Mouse (Mus musculus): ENCODE results near the gene Ovol1. TPM values are rescaled to one million over a fixed set of nuclear protein-coding genes. Genes with fewer than 3 reads are reported as not detected.

Gene Ovol1
- polyA plus RNA-seq (2015; fragmentation: Nextera tagmentation; extraction: Ambion mirVana): 30.1 and 30.3 TPM in 2 replicates

DNA sequence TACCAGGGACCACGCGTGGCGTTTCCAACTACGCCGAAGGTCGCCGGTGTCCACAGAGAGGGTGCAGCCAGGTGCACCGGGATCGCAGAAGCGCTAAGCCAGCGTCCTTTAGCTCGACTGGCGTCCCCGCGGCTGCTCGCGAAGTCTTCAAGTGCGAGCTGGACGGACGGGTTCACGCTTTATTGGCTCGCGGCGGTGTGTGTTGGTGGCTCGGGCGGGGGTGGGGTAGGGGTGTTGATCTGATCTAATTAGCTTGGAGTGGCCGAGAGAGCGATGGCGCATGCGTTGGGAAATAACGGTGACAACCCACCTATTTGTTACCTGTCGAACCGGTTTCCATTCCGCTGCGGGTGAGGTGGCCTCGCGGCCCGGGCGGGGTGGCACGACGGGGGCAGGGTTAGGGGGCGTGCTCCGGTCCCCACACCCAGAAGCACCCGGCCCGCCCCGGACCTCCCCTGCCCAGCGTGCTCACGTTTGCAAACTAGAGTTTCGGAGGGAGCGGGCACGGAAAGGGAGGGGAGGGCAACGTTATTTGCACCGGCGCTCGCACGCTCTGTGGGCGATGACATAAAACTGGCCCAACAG lies at the start of gene Ovol1:
Gene Ovol1 (minus strand): TSS at position 190 of the 585 bp plus-strand sequence.
- H3K9ac ChIP-seq: peak within 1 kb of the TSS; percentile 39

DNA sequence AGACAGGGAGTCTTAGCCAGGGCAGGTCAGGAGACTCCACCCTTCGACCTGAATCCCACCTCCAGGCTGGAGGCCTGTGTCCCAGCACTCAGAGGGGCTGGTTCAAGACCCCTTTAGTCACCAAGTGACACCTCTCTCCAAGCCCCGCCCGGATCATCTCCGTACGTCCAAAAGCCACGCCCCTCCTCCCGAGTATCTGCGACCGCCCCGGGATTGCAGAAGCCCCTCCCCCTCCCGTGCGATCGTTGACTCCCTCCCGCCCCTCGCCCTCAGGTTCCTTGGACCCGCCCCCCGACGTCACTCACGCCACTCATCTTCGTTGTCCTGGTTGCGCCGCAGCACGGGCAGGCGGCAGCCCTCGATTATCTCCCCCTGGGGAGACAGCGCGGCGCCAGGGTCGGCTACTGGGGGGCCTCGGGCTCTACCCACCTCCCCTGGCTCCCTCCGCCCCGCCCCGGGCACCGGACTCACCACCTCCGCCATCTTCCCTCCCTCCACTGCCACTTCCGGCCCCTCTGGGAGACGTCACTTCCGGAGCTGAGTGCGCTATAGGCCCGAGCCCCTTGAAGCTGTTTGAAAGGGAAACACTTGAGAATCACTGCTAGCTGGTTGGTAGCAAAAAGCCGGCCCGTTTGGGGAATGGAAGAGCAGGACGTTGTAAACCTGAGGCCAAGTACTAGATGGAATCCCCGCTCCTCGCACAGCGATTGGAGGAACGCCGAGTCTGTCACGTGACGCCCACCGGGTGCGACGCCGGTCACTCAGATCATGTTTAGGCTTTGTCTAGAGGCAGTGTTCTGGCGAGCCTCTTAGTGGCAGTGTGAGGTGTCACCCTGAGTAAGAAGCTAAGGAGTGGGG lies 49.3 kb upstream of the Ovol1 start, which contains the start of gene Kat5:
Gene Kat5 (minus strand): TSS at position 691 of the 858 bp plus-strand sequence.
- H3K4me3 ChIP-seq: peak within 1 kb of the TSS; percentile 69
- H3K27ac ChIP-seq: peak within 1 kb of the TSS; percentile 99
- peak; percentile 88 for ATAC-seq (ENCODE audit: insufficient number of reproducible peaks, low FRiP score, low TSS enrichment, low read depth)
- H3K27me3 ChIP-seq: no peaks in the 10 kb centered on the region
- WGBS: 2% methylated on average over 55 of the region's 55 CpGs
- peak within 1 kb of the TSS; percentile 75 for H3K4me2 ChIP-seq
- no peaks in the 10 kb centered on the region for H3K9me3 ChIP-seq
- peak within 1 kb of the TSS; percentile 69 for H3K9ac ChIP-seq
- H3K36me3 ChIP-seq: peaks cover 41% of the 10 kb centered on the region
- peaks cover 23% of the 10 kb centered on the region for H3K4me1 ChIP-seq

More for the DNA sequence above, at the start of gene Ovol1:
- peak; percentile 36; the same call in 1 of the 2 replicates for ATAC-seq (ENCODE audit: insufficient number of reproducible peaks, low FRiP score, low TSS enrichment, low read depth)
- H3K4me1 ChIP-seq: peaks cover 24% of the 10 kb centered on the region
- H3K27me3 ChIP-seq: peaks cover 92% of the 10 kb centered on the region
- H3K4me2 ChIP-seq: peak within 1 kb of the TSS; percentile 70
- no peaks in the 10 kb centered on the region for H3K9me3 ChIP-seq
- no peaks in the 10 kb centered on the region for H3K36me3 ChIP-seq
- under 1% methylated on average over 57 of the region's 57 CpGs for WGBS
- peak within 1 kb of the TSS; percentile 39 for H3K27ac ChIP-seq
- peak within 1 kb of the TSS; percentile 43 for H3K4me3 ChIP-seq

- 46% methylated on average over 10 of the region's 10 CpGs for WGBS
- Histone ChIP-seq H3K36me3 (peaks cover 48% of the 10 kb centered on the region), H3K4me1 (peaks cover 23% of the 10 kb centered on the region), H3K27ac (peak overlapping the region; percentile 99), H3K9me3 (no peaks in the 10 kb centered on the region), H3K27me3 (no peaks in the 10 kb centered on the region), H3K9ac (peak overlapping the region; percentile 69), H3K4me3 (peak overlapping the region; percentile 69), H3K4me2 (peak overlapping the region; percentile 75)
- ATAC-seq (ENCODE audit: insufficient number of reproducible peaks, low FRiP score, low TSS enrichment, low read depth): no peak
These were observed 48.7 kb upstream of the Ovol1 start for GRCm38 (mm10) chr19:5609171-5609546.

DNA sequence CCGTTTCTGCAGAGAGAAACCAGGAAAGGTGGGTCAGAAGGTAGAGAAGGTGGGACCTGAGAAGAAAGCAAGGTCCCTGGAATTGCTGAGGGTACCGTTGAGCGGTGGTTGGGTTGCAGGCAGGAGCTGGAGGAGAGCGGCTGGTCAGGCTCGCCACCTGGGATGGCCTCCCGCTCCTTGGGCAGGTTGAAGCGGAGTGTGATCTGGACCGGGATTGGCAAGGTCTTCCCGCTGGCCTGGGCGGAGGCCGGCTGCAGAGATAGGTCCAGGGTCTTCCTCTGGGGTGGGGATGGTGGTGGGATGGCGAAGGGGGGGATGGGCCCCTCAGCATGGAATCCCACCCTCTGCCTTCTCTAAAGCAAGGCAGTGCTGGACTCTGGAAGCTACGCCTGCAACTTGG lies 48.3 kb upstream of the Ovol1 start:
- peak overlapping the region; percentile 69; the same call in 1 of the 2 replicates for H3K9ac ChIP-seq

DNA sequence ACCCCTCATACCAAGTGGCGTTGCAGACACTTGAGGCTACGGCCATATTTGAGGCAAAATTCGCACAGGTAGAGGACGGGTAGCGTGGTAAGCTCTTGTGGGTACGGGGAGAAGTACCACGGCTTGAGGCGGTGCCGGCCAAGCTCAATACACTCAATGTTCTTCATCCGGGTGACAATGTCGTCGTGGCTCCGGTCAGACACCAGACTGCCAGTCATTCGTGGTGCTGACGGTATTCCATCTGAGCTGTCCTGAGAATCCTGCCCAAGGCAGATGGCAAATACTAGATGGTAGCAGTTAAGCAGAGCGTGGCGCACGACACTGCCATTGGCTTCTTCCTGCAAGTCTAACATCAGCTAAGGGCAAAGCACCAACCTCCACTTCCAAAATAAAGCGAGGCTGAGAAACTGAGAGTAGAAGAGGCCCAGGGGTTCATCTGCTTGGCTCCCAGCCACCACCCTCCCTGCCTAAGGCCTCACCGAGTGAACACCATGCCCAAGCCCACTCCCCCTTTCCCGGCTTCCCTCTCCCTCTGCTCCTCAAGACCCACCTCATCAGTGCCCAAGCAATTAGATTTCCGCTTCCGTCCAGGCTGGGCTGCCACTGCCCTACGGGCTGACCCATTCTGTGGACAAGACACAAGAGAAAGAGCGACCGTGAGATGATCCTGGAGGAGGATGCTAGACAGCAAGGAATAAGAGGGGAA lies 47.4 kb upstream of the Ovol1 start:
- Histone ChIP-seq H3K4me3 (no peak overlapping the region), H3K4me1 (peaks cover 36% of the 10 kb centered on the region), H3K27me3 (no peaks in the 10 kb centered on the region), H3K9ac (no peak overlapping the region), H3K36me3 (peaks cover 60% of the 10 kb centered on the region), H3K9me3 (no peaks in the 10 kb centered on the region), H3K27ac (no peak overlapping the region), H3K4me2 (no peak overlapping the region)
- 91% methylated on average over 26 of the region's 26 CpGs for WGBS
- ATAC-seq (ENCODE audit: insufficient number of reproducible peaks, low FRiP score, low TSS enrichment, low read depth): no peak

More for the DNA sequence above, 48.3 kb upstream of the Ovol1 start:
- peaks cover 28% of the 10 kb centered on the region for H3K4me1 ChIP-seq
- no peaks in the 10 kb centered on the region for H3K9me3 ChIP-seq
- H3K36me3 ChIP-seq: peaks cover 52% of the 10 kb centered on the region
- H3K4me3 ChIP-seq: peak overlapping the region; percentile 69
- no peaks in the 10 kb centered on the region for H3K27me3 ChIP-seq
- no peak for ATAC-seq (ENCODE audit: insufficient number of reproducible peaks, low FRiP score, low TSS enrichment, low read depth)
- 95% methylated on average over 13 of the region's 13 CpGs for WGBS
- peak overlapping the region; percentile 75 for H3K4me2 ChIP-seq
- peak overlapping the region; percentile 99; the same call in 1 of the 2 replicates for H3K27ac ChIP-seq

DNA sequence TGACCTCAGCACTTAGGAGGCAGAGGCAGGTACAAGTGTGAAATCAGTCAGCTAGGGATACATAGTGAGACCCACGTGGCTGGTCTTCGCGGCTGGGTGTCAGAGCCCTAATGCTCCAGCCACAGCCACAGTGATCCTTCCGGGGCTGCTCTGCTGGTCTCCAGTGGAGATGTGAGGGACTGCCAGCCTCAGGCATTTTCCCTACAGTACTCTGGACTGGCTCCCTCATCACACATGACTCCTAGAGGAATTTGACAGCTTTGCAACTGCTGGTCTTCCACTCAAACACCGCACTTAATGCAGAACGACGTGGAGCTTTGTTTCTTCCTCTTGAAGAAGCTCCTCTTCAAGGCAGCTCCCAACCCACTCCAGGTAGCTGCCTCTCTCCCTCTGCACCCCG lies 45.8 kb upstream of the Ovol1 start:
- Histone ChIP-seq H3K9ac (no peak overlapping the region), H3K36me3 (peaks cover 60% of the 10 kb centered on the region), H3K4me2 (no peak overlapping the region), H3K4me1 (peaks cover 44% of the 10 kb centered on the region), H3K4me3 (no peak overlapping the region), H3K27me3 (no peaks in the 10 kb centered on the region), H3K9me3 (no peaks in the 10 kb centered on the region), H3K27ac (no peak overlapping the region)
- 83% methylated on average over 8 of the region's 8 CpGs for WGBS
- no peak for ATAC-seq (ENCODE audit: insufficient number of reproducible peaks, low FRiP score, low TSS enrichment, low read depth)

GRCm38 (mm10) chr19:5605126-5605525 lies 44.7 kb upstream of the Ovol1 start:
- ATAC-seq (ENCODE audit: insufficient number of reproducible peaks, low FRiP score, low TSS enrichment, low read depth): no peak
- WGBS: 91% methylated on average over 7 of the region's 7 CpGs
- no peak overlapping the region for H3K4me2 ChIP-seq
- peaks cover 38% of the 10 kb centered on the region for H3K4me1 ChIP-seq
- H3K9ac ChIP-seq: no peak overlapping the region
- no peaks in the 10 kb centered on the region for H3K9me3 ChIP-seq
- H3K4me3 ChIP-seq: no peak overlapping the region
- peaks cover 60% of the 10 kb centered on the region for H3K36me3 ChIP-seq
- H3K27me3 ChIP-seq: no peaks in the 10 kb centered on the region
- no peak overlapping the region for H3K27ac ChIP-seq

DNA sequence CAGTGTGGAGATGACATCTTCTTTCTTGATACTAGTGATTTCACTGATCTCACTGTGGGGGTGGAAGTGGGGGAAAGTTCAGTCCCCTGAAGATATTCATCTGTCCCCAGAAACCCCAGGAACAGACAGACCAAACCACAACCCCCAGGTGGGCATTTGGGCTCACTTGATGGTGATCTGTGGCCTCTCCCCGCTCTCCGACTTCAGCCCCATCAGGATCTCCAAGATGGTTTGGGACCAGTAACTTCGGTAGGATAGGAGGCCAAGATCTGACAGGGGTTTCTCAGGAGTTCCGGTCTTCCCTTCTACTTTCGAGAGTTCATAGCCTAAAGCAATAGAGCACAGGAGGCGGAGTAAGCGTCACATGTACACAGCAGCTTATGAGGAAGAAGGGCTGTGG lies 43.2 kb upstream of the Ovol1 start:
- no peak overlapping the region for H3K27ac ChIP-seq
- H3K27me3 ChIP-seq: no peaks in the 10 kb centered on the region
- H3K36me3 ChIP-seq: peaks cover 57% of the 10 kb centered on the region
- H3K4me1 ChIP-seq: peaks cover 29% of the 10 kb centered on the region
- H3K9me3 ChIP-seq: no peaks in the 10 kb centered on the region
- H3K4me2 ChIP-seq: no peak overlapping the region
- no peak for ATAC-seq (ENCODE audit: insufficient number of reproducible peaks, low FRiP score, low TSS enrichment, low read depth)
- no peak overlapping the region for H3K9ac ChIP-seq
- H3K4me3 ChIP-seq: no peak overlapping the region
- WGBS: 77% methylated on average over 7 of the region's 7 CpGs

- Histone ChIP-seq H3K4me1 (peaks cover 21% of the 10 kb centered on the region), H3K4me2 (peak within 1 kb of the TSS; percentile 82), H3K27ac (peak within 1 kb of the TSS; percentile 79), H3K4me3 (peak within 1 kb of the TSS; percentile 58), H3K36me3 (peaks cover 40% of the 10 kb centered on the region), H3K9ac (peak within 1 kb of the TSS; percentile 86), H3K9me3 (no peaks in the 10 kb centered on the region), H3K27me3 (no peaks in the 10 kb centered on the region)
- peak; percentile 80 for ATAC-seq (ENCODE audit: insufficient number of reproducible peaks, low FRiP score, low TSS enrichment, low read depth)
- WGBS: under 1% methylated on average over 64 of the region's 64 CpGs
These were observed 41.5 kb upstream of the Ovol1 start, which contains the start of gene Rnaseh2c for GRCm38 (mm10) chr19:5601752-5602541. Gene Rnaseh2c, plus strand, starts transcription at chr19:5601873.

DNA sequence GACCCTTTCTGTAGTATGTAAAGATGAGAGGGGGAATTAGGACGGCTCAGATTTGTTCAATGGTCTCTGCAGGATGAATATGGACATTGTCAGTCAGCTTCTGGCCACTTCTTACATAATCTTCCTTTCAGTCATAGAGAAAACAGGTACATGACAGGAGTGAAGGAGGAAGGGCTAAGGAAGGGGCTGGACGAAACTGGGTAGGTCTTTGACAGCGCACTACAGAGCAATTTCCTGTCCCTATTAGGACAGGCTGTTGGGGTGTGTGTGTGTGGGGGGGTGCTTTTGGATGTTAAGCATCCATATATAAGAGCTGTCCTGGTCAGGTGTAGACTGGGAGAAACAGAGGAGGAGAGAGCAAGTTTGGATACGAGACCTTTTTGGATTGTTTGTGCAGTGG lies 38.8 kb upstream of the Ovol1 start:
- H3K4me1 ChIP-seq: peaks cover 21% of the 10 kb centered on the region
- no peak overlapping the region for H3K4me2 ChIP-seq
- no peak overlapping the region for H3K27ac ChIP-seq
- no peaks in the 10 kb centered on the region for H3K27me3 ChIP-seq
- no peak overlapping the region for H3K9ac ChIP-seq
- H3K4me3 ChIP-seq: no peak overlapping the region
- H3K9me3 ChIP-seq: no peaks in the 10 kb centered on the region
- ATAC-seq (ENCODE audit: insufficient number of reproducible peaks, low FRiP score, low TSS enrichment, low read depth): no peak
- peaks cover 13% of the 10 kb centered on the region for H3K36me3 ChIP-seq
- WGBS: 82% methylated on average over 4 of the region's 4 CpGs

DNA sequence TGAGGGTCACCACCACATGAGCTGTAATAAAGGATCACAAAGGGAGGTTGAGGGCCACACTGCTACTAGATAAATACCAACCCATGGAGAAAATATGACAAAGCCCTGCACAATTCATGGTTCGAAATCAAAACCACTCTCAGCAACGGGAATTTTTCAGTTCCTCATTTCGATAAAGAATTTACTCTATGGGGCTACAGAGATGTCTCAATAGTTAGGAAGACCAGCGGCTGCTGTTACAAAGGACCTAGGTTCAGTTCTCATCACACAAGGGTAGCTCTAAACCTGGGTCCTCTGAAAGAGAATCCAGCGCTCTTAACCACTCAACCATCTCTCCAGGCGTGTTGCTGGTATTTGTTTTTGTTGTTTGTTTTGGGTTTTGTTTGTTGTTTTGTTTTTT lies 31.4 kb upstream of the Ovol1 start:
- WGBS: 88% methylated on average over 6 of the region's 6 CpGs
- H3K36me3 ChIP-seq: no peaks in the 10 kb centered on the region
- H3K27ac ChIP-seq: no peak overlapping the region
- ATAC-seq (ENCODE audit: insufficient number of reproducible peaks, low FRiP score, low TSS enrichment, low read depth): no peak
- H3K4me2 ChIP-seq: no peak overlapping the region
- H3K4me1 ChIP-seq: no peaks in the 10 kb centered on the region
- H3K9ac ChIP-seq: no peak overlapping the region
- H3K27me3 ChIP-seq: no peaks in the 10 kb centered on the region
- H3K9me3 ChIP-seq: no peaks in the 10 kb centered on the region
- no peak overlapping the region for H3K4me3 ChIP-seq
